Mouse (Mus musculus): Measurements from ENCODE around the gene Dpp6.

Gene Dpp6

DNA sequence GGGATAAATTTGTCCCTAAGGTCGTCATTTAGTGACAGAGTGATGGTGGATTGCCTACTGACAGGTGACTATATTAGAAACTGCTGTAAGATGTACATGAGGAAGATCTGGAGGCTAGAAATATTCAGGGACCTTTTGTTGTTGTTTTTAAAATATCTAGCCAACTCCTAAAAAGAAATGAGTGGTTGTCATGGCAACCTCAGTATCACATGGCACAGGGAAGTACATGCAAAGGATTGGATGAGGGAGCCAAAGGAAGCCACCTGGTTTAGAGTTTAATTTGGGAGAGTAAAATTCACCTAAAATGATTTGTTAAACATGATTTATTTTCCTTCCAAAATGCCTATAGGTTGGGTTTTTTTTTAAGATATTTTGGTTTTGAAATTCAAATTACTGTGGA, 260.8 kb downstream of the Dpp6 start:
- no peak for TF ChIP-seq GATA4 (IDR thresholded peaks at IDR 0.05; ENCODE audit: insufficient replicate concordance, low read length)

DNA sequence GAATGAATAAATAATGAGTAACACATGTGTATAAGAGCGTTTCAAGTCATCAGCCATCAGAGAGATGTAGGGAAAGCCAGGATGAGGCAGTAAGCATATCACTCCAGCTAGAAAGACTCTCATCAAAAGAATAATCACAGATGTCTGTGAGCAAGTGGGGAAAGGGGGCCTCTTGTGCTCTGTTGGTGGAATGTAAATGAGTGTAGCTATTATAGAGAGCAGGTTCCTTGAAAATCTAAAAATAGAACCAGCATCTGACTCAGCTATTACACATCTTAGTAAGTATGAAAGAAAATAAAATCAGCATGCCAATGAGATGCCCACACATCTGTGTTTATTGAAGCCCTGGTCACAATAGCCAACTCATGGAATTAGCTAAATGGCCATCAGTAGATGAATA, 264.3 kb downstream of the Dpp6 start:
- TF ChIP-seq GATA4 (IDR thresholded peaks at IDR 0.05; ENCODE audit: insufficient replicate concordance, low read length) = no peak

DNA sequence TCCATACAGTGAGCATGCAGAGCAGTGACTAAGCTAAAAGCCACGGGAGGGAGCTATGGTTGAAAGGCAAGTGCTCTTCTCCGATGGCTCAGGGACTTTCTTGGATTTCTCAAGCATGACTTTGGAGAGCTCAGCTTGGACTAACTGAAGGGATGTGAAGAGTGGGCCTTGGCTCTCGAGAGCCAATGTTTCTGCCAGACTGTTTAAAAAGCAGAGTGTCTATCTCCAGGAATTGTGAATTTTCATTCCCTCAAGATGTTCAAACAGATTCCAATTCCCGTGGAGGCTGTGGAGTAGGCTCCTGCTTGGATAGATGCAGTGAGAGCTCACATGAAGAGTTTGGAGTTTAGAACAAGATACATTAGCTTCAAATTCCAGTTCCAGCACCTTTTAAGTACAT, 266.8 kb downstream of the Dpp6 start:
- no peak for TF ChIP-seq GATA4 (IDR thresholded peaks at IDR 0.05; ENCODE audit: insufficient replicate concordance, low read length)

GRCm38 (mm10) chr5:27108221-27108620, 291.2 kb downstream of the Dpp6 start:
- no peak for TF ChIP-seq GATA4 (IDR thresholded peaks at IDR 0.05; ENCODE audit: insufficient replicate concordance, low read length)

DNA sequence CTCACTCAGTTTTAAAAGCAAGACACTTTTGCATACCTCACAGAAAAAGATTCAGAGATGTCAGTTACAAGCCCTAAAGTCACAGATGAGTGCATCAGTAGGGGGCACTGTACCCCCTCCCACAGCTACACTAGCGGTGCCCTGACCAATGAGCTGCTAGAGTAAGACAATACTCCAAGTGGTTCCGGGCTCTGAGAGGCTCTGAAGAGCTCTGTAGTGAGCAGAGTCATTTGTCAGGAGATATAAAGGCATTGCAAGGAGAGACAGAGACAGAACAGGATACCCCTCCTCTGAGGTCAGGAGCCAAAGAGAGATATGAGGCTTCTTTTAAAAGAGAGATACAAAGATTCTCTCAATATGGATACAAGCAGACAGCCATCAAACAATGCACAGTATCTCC, 305.5 kb downstream of the Dpp6 start:
- TF ChIP-seq GATA4 (IDR thresholded peaks at IDR 0.05; ENCODE audit: insufficient replicate concordance, low read length) = no peak

DNA sequence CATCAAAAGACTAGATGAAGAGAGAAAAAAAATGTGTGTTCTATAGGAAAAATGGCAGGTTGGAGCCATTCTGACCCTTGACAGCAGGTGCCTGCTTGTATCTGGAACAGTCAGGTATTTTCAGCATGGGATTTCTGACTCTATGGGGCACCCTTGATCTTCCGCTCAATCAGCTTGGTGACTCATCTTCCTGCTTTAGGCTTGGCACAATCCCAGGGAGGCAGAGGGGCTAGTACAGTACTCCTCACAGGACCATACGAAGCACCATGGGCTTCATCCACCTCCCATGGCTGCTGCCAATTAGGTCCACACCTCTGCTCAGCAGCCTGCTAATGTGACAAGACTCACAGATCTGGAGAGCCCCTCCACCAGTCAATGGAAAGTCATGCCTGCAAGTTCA, 305.9 kb downstream of the Dpp6 start:
- no peak for TF ChIP-seq GATA4 (IDR thresholded peaks at IDR 0.05; ENCODE audit: insufficient replicate concordance, low read length)

- no peak for TF ChIP-seq GATA4 (IDR thresholded peaks at IDR 0.05; ENCODE audit: insufficient replicate concordance, low read length)
Measured at GRCm38 (mm10) chr5:27126034-27126433, 309.0 kb downstream of the Dpp6 start.

DNA sequence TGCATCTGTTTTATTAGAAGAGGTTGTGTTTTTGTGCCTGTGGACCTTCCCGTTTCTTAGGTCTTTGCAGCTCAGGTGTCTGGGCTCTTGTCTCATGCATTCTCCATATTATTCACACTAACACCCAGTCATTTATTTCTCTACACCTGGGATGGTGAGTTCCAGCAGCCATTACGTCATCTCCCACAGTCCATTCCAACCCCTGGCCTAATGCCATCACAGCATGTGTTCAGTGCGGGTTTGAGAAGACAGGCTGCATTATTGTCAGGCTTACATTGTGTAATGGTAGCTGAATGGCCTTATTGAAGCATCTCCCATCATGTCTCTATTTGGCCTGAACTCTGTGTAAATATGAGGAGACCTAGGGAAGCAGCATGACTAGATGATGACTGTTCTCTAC, 316.2 kb downstream of the Dpp6 start:
- no peak for TF ChIP-seq GATA4 (IDR thresholded peaks at IDR 0.05; ENCODE audit: insufficient replicate concordance, low read length)

DNA sequence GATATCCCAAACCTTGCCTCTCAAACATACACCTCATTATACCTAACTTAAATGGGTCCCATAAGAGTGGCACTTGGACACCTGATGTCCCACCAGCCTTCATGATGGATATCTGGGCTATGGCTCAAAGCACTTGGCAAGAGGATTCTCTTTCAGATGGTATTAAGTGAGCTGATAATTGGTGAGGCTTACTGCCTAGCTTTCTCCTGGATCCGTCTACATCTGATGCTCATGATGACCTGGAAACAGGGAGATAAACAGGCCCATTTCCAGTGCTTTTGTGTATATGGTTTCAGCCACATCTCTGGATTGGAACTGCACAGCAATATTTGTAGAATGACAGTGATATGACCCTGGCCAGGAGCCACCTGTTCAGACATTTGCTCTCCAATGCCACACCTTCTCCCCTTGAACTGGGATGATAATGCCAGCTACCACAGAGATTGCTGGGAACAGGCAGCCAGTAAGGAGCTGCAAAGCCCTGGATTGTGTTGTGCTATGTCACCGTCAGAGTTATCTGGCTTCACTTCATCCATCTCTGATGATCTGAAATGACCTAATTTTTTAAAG, 317.5 kb downstream of the Dpp6 start:
- no peak for TF ChIP-seq GATA4 (IDR thresholded peaks at IDR 0.05; ENCODE audit: insufficient replicate concordance, low read length)

DNA sequence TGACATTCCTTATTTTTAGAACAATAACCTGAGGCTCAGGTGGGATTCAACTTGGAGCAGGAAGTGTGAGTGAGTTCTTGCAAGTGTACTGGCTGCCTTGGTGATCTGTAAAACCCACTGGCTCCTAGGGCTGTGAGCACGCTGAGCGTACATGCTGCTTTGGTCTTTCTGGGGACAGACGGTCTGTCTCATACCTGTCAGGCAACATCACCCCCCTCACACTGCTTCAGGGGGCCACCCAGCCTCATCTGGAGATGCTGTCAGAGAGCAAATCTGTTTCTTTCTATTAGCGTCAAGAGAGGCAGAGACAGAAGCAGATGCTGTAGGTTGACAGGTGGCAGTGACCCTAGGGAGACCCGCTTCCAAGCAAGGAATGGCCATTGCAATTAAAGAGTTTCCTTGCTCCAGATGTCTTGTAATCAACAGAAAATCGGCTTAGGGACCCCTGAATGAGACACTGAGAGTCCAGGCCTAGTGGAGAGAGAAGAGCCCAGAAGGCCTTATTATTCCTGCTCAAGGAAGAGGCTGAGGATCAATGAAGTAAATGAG, 330.5 kb downstream of the Dpp6 start:
- no peak for TF ChIP-seq GATA4 (IDR thresholded peaks at IDR 0.05; ENCODE audit: insufficient replicate concordance, low read length)

DNA sequence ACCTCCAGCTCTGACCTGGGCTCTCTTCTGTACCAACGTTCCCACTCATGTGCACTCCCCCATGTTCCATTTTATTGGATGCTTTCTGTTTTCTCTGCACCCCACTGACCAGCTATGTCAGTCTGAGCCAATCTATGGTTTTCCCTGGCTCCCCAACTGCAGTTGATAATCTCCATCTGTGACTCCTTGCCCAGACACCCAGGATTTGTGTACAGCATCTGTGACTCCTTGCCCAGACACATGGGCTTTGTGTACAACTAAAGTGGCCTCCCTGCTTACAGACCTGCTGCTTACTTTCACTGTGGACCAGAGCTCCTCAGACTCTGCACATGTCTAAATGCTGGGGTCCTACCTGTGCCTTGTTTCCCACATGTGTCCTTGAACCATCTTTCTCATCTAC, 334.0 kb downstream of the Dpp6 start:
- TF ChIP-seq GATA4 (IDR thresholded peaks at IDR 0.05; ENCODE audit: insufficient replicate concordance, low read length) = no peak

- no peak for TF ChIP-seq GATA4 (IDR thresholded peaks at IDR 0.05; ENCODE audit: insufficient replicate concordance, low read length)
Measured at GRCm38 (mm10) chr5:27155671-27156070, 338.7 kb downstream of the Dpp6 start.

GRCm38 (mm10) chr5:27156366-27156765, 339.4 kb downstream of the Dpp6 start:
- TF ChIP-seq GATA4 (IDR thresholded peaks at IDR 0.05; ENCODE audit: insufficient replicate concordance, low read length) = no peak

- no peak for TF ChIP-seq GATA4 (IDR thresholded peaks at IDR 0.05; ENCODE audit: insufficient replicate concordance, low read length)
Measured at GRCm38 (mm10) chr5:27161122-27161645, 344.2 kb downstream of the Dpp6 start.

DNA sequence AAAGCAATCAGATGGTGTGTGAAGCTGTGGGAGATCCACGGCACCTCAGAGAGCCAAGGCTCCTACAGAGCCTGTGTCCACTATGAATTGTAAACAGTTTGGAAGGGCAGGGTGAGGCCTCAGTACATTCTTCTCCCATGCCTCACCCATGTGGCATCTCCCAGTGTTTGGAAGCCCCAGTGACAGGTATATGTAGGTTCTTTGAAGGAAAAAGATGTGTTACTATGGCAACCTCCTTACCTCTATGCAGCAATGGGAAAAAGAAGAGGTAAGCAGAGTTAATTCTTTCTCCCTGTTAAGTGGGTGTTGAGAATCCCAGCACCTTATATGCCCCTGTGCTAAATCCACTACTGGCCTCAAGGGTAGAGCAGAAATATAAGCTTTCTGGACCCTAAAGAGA, 351.5 kb downstream of the Dpp6 start:
- no peak for TF ChIP-seq GATA4 (IDR thresholded peaks at IDR 0.05; ENCODE audit: insufficient replicate concordance, low read length)

DNA sequence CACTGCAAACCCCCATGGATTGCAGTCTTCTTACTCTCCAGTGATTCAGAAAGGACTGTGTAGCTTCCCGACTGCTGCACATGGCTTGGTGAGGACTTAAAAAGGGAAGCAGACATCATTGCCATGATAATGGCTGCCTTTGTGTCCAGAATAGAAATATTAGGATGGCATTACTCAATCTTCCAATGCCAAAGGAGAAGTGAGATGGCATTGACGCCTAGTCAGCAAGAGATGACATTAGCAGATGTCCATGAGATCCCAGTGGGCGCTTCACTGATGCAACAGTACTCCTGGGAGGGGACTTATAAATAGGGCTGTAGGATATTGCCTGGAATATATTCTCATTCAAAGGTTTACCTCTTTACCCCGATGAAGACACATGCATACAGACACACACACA, 368.0 kb downstream of the Dpp6 start:
- no peak for TF ChIP-seq GATA4 (IDR thresholded peaks at IDR 0.05; ENCODE audit: insufficient replicate concordance, low read length)

All from liver, adult (tissue).